Comparison of ENCODE assay signal across 10 mouse cellular contexts in the genomic region with DNA sequence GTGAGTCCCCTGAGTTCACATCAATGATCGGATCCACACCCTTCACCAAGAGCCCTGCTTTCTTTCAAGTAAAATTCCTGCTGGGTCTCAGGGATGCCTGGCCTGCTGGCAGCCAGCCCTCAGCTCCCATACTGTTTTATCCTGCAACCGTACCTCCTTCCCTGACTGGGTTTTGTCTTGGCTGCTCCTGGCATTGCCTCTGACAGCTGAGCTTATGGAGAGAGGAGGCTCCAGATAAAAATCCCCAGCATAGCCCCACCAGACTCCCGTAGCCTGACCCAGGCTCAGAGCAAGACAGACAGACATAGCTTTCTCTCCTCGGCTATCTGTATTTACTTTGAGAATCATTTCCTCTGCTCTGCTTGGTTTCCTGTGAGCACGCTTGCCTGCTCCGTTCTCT.
DNase-seq lines count a peak whose midpoint lies in the region; ATAC-seq and TF ChIP-seq lines count a peak whose summit lies in the region.
"Had no signal": no experiment of that assay in that cellular context is flagged by ENCODE, and none has a peak within 500 bp of the region (broad histone marks: within the 10 kb centered on the region; RNA-seq: fewer than 3 reads in every experiment).

No protein-coding gene starts in this region.

- H3K4me3 ChIP-seq in kidney, postnatal 0 days (replicated peaks; ENCODE audit: low read depth, low read length): no peak overlapping the region
- H3K4me3 ChIP-seq in kidney, embryonic 14.5 days (ENCODE audit: low read length): no peak overlapping the region
- no peak overlapping the region for H3K4me3 ChIP-seq in embryonic facial prominence, embryonic 11.5 days (ENCODE audit: low read depth, low read length)
- no peak overlapping the region for H3K4me3 ChIP-seq in small intestine, adult 2 months (ENCODE audit: low read depth, low read length)
- H3K4me3 ChIP-seq: left cerebral cortex, adult 2 months had no signal

- no peak for TF ChIP-seq POLR2A in small intestine, adult 2 months (IDR thresholded peaks at IDR 0.05; ENCODE audit: low read depth, low read length)

- peak; percentile 8 for DNase-seq in kidney, postnatal 0 days (ENCODE audit: low spot score)
- DNase-seq in embryonic facial prominence, embryonic 11.5 days (ENCODE audit: low spot score): no peak
- DNase-seq in heart, postnatal 4 days: peak; percentile 33
- no peak for DNase-seq in right cerebral cortex, postnatal 10 days (ENCODE audit: low spot score in 2 of 2)
- no peak for DNase-seq in retina, postnatal 1 day
- DNase-seq in cerebellum, adult 11-12 months: no peak

- ATAC-seq in kidney, postnatal 0 days (replicated peaks; ENCODE audit: low FRiP score, low read depth): no peak
- no peak for ATAC-seq in kidney, embryonic 14.5 days (ENCODE audit: low FRiP score, low TSS enrichment)
- ATAC-seq in embryonic facial prominence, embryonic 11.5 days (replicated peaks; ENCODE audit: insufficient number of reproducible peaks, low FRiP score, low TSS enrichment, low read depth): no peak

- TF ChIP-seq CTCF in kidney, postnatal 0 days (IDR thresholded peaks at IDR 0.05; ENCODE audit: low read depth): no peak
- TF ChIP-seq CTCF in small intestine, adult 2 months (IDR thresholded peaks at IDR 0.05; ENCODE audit: extremely low read depth, insufficient read length, insufficient replicate concordance, low read depth, low read length): no peak

- H3K27me3 ChIP-seq in kidney, postnatal 0 days (ENCODE audit: insufficient read depth, low read length): no peaks in the 10 kb centered on the region
- 0 out of 2 replicates have a peak, but pooled peaks cover 5% of the 10 kb centered on the region for H3K27me3 ChIP-seq in kidney, embryonic 14.5 days (ENCODE audit: control insufficient read depth, insufficient read depth, low read length)
- no peaks in the 10 kb centered on the region for H3K27me3 ChIP-seq in embryonic facial prominence, embryonic 11.5 days (ENCODE audit: control insufficient read depth, insufficient read depth, low read length)
- no peaks in the 10 kb centered on the region for H3K27me3 ChIP-seq in small intestine, adult 2 months (ENCODE audit: control insufficient read depth, insufficient read depth, low read length)

- H3K36me3 ChIP-seq in kidney, postnatal 0 days (ENCODE audit: insufficient read depth, low read length): no peaks in the 10 kb centered on the region
- no peaks in the 10 kb centered on the region for H3K36me3 ChIP-seq in kidney, embryonic 14.5 days (ENCODE audit: control insufficient read depth, insufficient read depth, low read length)
- H3K36me3 ChIP-seq in embryonic facial prominence, embryonic 11.5 days (replicated peaks; ENCODE audit: control insufficient read depth, insufficient read depth, low read depth, low read length): no peaks in the 10 kb centered on the region
- H3K36me3 ChIP-seq in small intestine, adult 2 months (ENCODE audit: control insufficient read depth, insufficient read depth, low read length): no peaks in the 10 kb centered on the region

- no peak overlapping the region for H3K4me2 ChIP-seq in kidney, postnatal 0 days (ENCODE audit: low read length)
- H3K4me2 ChIP-seq in kidney, embryonic 14.5 days (replicated peaks; ENCODE audit: low read depth, low read length): no peak overlapping the region
- H3K4me2 ChIP-seq in embryonic facial prominence, embryonic 11.5 days (ENCODE audit: low read depth, low read length): no peak overlapping the region
- H3K4me2 ChIP-seq: midbrain, embryonic 11.5 days had no signal

- H3K4me1 ChIP-seq in kidney, postnatal 0 days (replicated peaks; ENCODE audit: insufficient read depth, low read length): no peaks in the 10 kb centered on the region
- 0 out of 2 replicates have a peak, but pooled peaks cover 2% of the 10 kb centered on the region for H3K4me1 ChIP-seq in kidney, embryonic 14.5 days (ENCODE audit: control insufficient read depth, insufficient read depth, low read length)
- H3K4me1 ChIP-seq in embryonic facial prominence, embryonic 11.5 days (ENCODE audit: control insufficient read depth, insufficient read depth, low read length): no peaks in the 10 kb centered on the region
- H3K4me1 ChIP-seq in small intestine, adult 2 months (ENCODE audit: control insufficient read depth, insufficient read depth, insufficient read length, low read length): peaks cover 1% of the 10 kb centered on the region; the same call in 1 of the 2 replicates

- 56% methylated on average over 6 of the region's 6 CpGs for WGBS in kidney, postnatal 0 days
- WGBS in kidney, embryonic 14.5 days: 70% methylated on average over 6 of the region's 6 CpGs
- 55% methylated on average over 6 of the region's 6 CpGs for WGBS in embryonic facial prominence, embryonic 11.5 days
- WGBS in small intestine, adult 2 months: 72% methylated on average over 6 of the region's 6 CpGs

- H3K9ac ChIP-seq in kidney, postnatal 0 days (ENCODE audit: low read depth, low read length): no peak overlapping the region
- H3K9ac ChIP-seq in kidney, embryonic 14.5 days (ENCODE audit: low read depth, low read length): no peak overlapping the region
- H3K9ac ChIP-seq in embryonic facial prominence, embryonic 11.5 days (replicated peaks; ENCODE audit: low read length): no peak overlapping the region

- no peaks in the 10 kb centered on the region for H3K9me3 ChIP-seq in kidney, postnatal 0 days (replicated peaks; ENCODE audit: low read length)
- H3K9me3 ChIP-seq in kidney, embryonic 14.5 days (ENCODE audit: control insufficient read depth, low read length): no peaks in the 10 kb centered on the region
- no peaks in the 10 kb centered on the region for H3K9me3 ChIP-seq in embryonic facial prominence, embryonic 11.5 days (replicated peaks; ENCODE audit: control insufficient read depth, low read length)

- no peak overlapping the region for H3K27ac ChIP-seq in kidney, postnatal 0 days
- H3K27ac ChIP-seq in kidney, embryonic 14.5 days (ENCODE audit: low read depth, low read length): no peak overlapping the region
- H3K27ac ChIP-seq in embryonic facial prominence, embryonic 11.5 days (replicated peaks; ENCODE audit: low read depth, low read length): 0 out of 2 replicates have a peak overlapping the region, but pooled peaks have one; percentile 10
- H3K27ac ChIP-seq in small intestine, adult 2 months (ENCODE audit: insufficient read depth, low read depth, low read length): peak overlapping the region; percentile 43; the same call in 1 of the 2 replicates
- H3K27ac ChIP-seq: left cerebral cortex, adult 2 months had no signal

Comparison
In these comparisons a context has a peak if more than half of its experiments do, and no peak if none do; other contexts are left out.
1. DNase-seq: peak in kidney, postnatal 0 days (single experiment) and heart, postnatal 4 days (single experiment); none in embryonic facial prominence, embryonic 11.5 days (single experiment), right cerebral cortex, postnatal 10 days (0 of 2), retina, postnatal 1 day (single experiment) and cerebellum, adult 11-12 months (single experiment).
2. H3K27ac ChIP-seq: peak in embryonic facial prominence, embryonic 11.5 days (single experiment) and small intestine, adult 2 months (single experiment); none in kidney, postnatal 0 days (single experiment) and kidney, embryonic 14.5 days (single experiment).